Mouse (Mus musculus): ENCODE data around the gene Nxph3.

Nxph3 gene

DNA sequence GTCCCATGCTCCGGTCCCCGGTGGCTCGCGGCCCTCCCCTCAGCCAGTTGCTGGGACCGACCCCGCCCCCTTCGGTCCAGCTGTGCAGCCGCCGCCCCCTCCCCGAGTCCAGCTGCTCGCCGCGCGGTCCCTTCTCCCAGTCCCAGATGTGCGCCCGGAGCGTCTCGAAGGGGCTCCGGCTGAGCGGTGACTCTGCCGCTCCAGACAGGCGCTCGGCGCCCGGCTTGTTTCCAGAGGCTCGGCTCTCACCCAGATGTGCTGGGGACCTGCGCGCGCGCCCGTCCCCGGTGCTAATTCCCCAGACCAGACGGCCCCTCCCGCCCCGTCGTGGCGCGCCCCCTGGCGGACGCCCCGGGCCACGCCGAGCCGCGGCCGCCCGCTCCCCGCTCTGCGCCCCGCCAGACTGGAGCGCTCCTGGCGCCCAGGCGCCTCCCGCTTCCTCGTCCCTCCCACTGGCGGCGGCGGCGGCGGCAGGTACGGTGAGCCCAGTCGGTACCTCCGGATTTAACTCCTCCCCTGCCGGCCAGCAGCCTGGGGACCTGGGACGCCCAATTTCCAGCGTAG lies at the start of gene Nxph3:
TSS of gene Nxph3 (minus strand) at position 273 of the 564 bp plus-strand sequence.
- peak; percentile 35 for DNase-seq (ENCODE audit: low spot score)

DNA sequence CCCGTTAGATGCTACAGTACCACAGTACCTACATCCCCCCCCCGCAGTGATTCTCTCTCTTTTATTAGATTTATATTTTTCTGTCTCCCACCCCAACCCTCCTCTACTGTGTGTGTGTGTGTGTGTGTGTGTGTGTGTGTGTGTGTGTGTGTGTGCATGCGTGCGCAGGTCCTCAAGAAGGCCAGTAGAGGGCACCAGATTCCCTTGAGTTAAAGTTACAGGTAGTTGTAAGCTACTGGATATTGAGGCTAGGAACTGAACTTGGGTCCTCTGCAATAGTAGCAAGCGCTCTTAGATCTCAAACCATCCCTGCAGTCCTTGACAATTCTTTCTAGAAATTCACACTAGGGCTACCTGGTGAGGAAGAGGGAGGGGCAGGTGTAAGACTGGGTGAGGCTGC lies 49.5 kb upstream of the Nxph3 start:
- DNase-seq (ENCODE audit: low spot score), result no peak

DNA sequence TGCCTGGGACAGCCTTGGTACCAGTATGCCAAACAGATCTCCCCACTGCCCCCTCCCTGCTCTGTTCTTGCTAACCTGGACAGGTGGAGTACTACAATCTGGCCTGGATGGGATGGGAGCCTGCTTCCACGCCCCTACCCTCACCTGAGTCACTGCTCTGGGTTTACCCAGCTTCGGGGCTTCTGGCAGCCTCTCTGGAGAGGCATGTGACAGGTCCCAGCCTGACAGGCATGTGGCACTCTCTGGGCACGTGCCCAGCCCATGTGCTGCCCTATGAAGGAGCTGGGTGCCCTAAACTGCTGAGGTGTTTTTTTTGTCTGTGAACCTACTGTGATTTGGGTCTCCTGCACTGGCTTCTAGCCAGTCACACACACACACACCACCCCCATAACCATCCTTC lies 46.4 kb upstream of the Nxph3 start:
- no peak for DNase-seq (ENCODE audit: low spot score)

DNA sequence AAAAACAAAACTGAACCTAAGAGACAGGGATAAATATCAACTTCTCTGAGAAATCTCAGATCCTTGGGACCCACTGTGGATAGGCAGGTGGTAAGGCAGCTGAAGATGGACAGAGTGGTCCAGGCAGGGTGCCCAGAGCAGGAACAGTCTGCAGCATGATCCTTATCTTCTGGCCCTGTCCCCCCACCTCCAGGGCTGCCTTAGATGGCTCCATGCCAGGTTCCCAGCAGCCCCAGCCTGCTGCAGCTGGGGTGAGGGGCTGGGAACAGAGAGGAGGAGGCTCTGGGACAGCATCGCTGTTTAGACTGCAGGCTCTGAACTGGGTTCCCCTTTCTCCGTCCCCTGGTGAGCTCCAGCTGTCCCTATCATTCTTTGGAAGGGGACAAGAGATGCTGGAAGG lies 45.4 kb upstream of the Nxph3 start:
- DNase-seq (ENCODE audit: low spot score), result no peak

DNA sequence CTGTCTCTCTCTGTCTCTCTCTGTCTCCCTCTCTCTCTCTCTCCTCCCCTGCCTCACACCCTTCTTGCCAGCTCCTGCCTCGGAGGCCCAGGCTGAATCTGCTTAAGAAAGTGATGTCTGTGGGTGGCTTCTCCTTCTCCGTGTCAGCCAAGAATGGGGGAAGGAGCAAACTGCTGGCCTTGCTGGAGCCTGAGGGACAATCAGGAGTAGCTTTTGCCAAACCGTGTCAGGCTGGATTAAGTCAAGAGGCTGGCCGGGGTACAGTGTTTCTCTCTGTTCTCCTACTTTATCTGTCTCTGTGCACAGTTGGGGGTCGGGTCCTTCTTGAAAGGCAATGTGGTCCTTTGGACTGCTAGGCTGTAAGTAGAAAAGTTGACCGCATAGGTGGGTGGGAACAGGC lies 43.3 kb upstream of the Nxph3 start:
- DNase-seq (ENCODE audit: low spot score), result no peak

DNA sequence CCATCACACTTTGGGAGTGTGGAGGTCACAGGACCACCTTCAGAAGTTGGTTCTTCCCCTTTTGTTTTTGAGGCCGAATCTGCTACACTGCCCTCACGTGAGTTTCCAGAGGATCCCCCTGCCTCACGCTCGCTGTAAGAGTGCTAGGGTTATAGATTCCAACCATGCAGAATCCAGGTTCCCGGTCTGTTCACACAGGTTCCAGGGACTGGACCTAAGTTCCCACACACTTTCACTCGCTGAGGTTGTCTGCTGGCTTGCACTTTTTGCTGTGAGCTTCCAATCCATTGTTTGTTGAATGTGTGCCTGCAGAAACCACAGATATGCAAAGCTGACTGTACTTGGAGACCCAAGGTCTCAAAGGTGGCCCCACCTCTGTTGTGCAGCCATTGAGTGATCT lies 42.7 kb upstream of the Nxph3 start:
- DNase-seq (ENCODE audit: low spot score), result no peak

DNA sequence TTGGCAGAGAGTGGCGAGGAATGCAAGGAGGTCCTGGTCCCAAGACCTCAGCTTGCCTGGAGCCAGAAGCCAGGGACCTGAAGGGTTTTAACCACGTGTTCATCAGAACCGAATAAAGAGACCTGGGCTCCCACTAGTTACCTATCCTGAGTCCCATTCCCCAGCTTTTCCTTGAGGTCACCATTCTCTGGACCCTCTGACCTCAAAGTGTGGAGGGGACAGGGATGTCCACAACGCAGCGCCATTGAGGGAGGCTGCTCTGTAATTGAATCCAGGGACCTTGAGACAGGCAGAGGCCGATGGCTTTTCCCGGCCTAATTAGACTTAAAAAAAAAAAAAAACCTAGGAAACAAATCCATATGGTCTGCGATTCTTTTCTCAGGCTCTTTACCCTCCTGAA lies 40.9 kb upstream of the Nxph3 start:
- DNase-seq (ENCODE audit: low spot score), result no peak

DNA sequence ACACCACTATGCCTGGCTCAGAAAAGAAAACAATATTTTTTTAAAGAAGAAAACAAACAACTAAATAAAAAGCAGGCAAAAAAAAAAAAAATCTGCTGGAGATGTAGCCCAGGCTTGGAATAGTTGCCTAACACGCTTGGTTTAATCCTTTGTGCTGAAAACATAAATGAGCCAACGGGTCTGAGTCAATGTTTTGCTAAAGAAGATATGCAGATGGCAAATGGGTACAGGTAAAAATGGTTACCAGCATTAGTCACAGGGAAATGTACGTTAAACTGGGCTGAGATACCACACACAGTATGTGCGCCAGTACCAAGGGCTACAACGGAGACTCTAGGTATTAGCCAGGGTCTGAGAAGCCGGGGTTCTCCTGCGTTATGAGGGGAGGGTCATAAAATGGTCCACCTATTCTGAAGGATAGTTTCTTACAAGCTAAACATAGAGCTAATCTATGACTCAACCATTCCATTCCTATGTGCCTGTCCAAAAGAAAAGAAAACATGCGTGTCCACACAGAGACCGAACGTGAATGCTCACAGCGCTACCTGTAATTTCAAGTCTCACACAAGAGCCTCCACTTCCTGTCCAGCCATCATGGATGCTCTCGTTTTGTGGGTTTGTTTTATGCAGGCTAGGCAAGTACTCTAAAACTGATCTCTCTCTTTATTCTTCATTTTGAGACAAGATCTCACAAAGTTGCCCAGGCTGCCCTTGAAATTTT lies 36.1 kb upstream of the Nxph3 start:
- DNase-seq (ENCODE audit: low spot score), result no peak

DNA sequence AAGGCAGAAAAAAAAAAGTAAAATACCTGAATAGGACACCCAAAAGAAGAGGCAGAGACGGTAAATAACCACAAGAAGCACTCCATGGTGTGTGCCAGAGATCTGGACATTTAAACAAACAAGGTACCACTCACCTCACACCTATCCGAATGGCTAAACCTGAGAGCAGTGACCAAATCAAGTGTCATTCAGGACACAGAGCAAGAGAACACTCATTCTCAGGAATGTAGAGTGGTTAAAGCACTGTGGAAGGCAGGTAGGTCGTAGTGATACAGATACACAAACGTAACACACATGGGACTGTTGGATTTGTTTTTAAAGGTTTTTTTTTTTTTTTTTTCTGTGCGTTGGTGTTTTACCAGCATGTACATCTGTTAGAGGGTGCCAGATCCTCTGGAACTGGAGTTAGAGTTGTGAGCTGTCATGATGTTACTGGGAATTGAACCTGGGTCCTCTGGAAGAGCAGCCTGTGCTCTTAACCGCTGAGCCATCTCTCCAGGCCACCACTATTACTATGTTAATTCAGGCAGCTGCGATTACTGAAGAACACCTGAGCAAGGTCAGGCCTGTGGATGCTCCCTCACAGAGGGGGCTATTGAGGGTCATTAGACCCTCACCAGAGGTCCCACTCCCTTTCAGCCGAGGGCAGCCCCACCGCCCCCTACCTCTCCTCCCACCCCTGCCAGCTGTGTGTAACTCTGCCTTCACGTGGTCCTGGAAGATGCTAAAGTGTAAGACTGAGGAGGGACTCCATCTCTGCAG lies 31.8 kb upstream of the Nxph3 start:
- no peak for DNase-seq (ENCODE audit: low spot score)

DNA sequence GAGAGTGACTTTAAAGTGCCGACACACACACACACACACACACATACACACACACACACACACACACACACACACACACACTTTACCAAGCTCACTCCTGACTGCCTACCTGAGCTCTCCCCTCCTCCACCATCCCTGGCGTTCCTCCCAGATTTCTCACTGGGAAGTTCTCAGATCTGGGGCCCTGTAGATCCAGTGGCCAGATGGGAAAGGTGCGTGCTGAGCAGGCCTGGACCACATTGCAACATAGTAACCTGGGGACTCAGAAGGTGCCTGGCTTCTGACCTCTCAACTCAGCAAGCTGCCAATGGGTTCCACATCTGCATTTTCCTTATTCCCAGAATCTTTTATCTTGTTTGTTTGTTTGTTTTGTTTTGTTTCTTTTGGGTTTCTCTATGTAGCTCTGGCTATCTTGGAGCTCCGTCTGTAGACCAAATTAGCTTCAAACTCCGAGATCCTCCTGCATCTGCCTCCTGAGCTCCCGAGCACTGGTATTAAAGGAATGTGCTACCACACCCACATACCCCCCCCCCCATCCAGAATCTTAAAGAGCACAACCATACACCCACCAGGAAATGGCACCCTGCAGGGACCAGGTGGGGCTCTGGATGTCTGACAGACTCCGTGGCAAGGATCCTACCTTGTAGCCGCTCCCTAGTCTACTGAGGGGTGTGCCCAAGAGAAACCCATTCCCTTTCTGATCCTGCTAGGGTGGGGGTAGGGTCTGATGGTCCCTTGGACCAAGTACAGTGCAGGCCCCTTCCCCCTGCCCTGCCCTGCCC lies 30.4 kb upstream of the Nxph3 start:
- DNase-seq (ENCODE audit: low spot score), result no peak

DNA sequence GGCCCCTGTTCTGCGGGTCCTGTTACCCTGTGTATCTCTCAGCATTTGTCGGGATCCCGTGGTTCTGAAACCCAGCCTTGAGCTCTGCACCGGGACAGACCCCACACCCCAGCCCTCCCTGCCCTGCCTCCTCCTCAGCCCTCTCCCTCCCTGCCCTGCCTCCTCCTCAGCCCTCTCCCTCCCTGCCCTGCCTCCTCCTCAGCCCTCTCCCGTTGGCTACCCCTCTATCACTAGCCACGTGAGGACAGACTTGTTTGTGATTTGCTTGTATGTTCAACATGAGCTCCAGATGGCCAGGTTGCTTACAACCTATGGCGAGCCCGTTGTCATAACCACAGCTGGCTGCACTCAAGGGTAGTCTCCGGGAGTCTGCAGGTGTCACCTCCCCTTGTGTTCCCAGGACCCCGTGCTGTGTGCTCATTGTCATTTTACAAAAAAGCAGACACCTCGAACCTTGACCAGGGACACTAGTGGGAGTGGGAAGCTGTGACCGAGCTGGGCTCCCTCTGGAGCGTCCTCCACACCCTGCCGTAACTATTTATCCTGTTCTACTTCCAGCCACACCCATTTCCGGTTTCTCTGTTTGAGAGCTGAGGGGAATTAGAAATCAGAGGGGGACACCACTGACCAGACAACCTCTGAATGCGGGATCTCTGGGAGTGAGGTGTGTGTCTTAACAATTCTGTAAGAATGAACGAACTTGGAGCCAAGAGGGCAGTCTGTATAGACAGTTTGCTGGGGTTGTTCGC lies 26.4 kb upstream of the Nxph3 start:
- DNase-seq (ENCODE audit: low spot score), result no peak

DNA sequence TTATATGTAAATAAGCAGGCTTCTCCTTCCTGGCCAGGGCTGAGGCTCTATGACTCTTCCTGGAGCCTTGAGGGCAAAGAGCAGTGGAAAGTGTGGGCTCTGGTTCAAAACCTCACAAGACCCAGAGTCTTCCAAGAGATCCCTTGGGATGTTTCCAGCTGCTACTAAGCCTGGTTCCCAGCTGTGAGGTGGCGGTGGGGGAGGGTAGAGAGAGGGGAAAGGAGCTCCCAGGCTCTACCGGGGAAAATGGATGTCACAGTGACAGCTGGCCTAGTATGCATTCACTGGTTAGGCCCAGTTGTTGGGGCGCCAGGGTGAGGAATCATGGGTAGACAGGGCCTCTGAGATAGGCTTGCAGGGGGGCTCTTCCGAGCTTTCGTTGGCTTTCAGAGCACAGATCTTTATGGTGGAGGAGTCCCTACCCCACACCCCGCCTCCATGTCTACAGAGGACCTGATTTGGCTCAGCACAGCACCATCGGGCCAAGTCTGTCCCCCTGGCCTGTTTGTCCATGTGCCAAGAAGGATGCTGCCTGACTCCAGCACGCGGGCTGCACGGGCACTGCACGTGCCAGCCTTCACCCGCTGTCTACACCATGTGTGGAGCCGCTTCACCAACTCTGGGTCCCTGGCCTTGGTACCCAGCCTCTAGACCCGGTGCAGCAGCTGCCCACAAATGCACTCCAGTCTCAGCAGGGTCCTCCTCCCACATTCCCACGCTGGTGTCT lies 24.2 kb upstream of the Nxph3 start:
- DNase-seq (ENCODE audit: low spot score), result no peak

DNA sequence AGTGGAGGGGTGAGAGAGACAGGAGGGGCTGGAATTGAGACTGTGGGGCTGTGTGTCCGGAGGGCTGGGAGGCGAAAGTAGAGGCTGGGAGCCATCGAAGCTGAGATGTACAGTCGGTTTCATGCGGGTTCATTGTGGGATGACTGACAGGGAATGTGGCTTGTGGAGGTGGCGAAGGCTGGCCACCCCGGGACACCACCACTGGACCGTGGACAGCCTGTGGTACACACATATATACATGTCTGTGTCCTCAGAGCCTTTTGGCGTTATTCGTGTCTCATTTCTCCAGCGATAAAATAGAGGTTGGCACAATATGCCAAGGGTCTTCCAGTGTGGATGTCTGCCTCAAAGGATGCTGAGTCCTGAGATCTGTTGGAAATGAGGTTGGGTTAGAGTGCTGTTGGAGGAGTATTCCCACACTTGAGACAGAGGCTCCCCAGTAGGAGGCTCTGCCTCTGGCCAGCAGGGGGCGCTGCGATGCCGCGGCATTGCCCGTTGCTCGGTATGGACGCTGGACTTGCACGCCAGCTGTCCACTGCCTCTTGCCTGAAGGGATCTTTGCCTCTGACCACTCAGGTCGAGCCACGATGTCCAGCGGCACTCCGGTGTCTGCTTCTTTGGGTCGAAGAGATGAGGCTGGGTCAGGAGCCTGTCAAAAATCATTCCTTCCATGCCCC lies 19.3 kb upstream of the Nxph3 start:
- peak; percentile 50 for DNase-seq (ENCODE audit: low spot score)

DNA sequence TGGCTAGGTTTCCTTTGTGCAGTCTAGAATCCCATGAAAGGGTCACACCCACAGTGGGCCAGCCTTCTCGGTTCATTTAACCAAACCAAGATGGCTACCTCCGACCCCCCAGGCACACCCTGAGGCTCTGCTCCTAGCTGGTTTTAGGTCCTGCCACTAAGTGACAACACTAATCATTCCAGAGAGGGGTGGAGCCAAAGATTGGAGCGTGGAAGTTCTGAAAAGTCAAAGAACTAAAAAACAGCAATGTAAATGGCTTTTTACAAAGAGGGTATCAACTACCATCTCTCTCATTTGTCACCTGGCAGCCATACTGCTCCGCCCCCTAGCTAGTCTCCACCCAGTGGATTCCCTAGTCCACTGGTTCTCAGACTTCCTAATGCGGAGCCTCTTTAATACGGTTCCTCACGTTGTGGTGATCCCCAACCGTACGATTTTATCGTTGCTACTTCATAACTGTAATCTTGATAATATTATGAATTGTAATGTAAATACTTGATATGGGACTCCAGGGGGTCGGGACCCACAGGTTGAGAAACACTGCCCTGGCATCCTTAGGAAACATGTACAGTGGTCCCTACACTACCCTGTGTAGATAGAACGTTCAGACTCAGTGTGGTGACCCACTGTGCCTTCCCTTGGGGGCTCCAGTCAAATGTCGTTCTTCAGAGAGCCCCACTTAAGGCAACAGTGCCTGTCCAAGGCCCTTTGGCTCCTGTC lies 18.1 kb upstream of the Nxph3 start:
- DNase-seq (ENCODE audit: low spot score), result no peak

DNA sequence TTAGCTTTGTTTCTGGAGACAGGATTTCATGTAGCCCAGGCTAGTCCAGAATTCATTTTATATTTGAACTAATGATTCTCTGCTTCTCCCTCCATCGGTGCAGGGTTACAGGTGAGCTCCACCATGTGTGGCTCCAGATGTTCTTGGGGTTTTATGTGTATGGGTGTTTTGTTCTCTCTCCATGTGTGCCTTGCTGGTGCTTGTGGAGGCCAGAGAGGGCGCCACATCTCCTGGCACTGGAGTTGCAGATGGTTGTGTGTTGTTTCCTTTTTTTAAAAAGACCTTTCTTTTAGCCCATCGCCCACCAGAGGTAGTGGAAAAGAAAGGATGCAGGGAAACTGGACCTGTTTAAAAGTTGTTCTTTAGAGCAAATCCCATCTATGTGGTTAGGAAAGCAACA lies 13.9 kb upstream of the Nxph3 start:
- DNase-seq (ENCODE audit: low spot score), result no peak

DNA sequence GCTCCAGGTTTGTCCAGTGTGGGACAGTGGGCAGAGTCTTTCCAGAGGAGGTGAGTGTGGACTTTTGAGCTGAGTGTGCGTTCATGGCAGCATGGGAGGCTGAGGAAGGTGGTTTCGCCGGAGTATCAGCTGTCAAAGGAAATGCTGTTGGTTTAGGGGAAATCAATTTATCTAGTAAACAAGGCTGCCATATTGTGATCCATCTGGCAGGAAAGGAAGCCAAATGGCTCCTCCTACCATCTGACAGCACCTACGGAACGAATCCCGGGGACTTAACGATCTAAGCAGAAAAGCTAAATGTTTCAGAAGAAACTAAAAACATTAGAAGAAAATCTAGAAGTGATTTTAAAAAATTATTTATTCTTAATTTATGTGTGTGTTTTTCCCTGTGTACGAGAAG lies 12.9 kb upstream of the Nxph3 start:
- no peak for DNase-seq (ENCODE audit: low spot score)

DNA sequence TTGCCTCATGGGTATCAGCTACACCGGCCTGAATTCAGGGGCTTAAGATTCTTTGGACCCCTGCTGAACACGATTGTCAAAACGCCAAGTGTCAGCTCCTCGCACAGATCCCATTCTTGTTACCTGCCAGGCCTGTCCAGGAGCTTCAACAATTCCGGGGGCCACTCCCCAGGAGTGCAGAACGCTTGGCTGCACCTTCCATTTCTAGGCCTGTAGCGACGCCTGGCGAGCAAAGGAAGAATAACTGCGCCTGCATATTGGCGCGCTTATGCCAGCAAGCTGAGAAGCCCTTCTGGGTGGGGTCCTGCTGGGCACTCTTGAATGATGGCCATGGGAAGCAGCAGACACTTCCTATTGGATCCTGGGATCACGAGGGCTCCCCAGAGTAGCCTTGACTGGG lies 7.2 kb upstream of the Nxph3 start:
- peak; percentile 46 for DNase-seq (ENCODE audit: low spot score)

DNA sequence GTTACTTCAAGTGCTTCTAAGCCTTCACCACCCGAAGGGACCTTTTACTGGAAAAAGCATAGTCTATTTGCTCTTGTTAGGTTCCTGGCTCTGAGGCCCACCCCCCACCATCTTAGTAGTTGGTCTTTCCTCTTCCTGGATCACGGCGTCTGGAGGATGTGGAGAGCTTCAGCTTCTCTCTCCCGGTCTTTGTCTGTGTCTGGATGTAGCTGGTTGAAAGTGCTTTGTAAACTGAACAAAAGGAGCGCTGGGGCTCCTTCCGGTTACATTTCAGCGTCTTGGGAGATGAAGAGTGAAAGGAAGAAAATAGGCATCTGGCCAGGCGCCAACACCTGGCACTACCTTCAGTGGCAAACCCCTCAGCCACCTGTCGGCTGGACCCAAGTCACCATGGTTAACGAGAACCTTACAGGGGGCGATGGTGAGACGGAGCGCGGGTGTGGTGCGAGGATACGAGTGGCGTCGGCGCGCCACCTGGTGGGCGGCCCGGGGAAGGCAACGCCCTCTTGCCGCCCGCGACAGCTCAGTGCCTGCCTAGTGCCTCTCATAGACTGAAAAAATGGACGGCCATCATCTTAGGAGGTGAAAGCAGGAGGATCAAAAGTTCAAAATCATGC lies 6.2 kb upstream of the Nxph3 start:
- peak; percentile 74 for DNase-seq (ENCODE audit: low spot score)

DNA sequence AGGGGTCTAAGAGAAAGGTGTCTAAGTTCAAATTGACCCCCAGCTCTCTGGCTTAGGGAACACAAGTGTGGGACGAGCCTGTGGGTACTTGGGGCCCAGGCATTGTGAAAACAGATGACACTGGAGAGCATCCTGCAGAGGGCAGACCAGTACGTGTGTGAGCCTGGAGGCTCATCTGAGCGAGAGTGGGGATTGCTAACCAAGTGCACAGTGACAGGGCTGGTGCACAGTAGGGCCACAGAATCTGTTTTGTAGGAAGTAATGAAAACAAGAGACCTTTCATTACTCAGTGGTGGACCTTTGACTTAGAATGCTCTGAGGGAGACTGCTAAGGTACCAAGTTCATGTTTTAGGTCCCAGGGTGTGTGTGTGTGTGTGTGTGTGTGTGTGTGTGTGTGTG lies 5.6 kb upstream of the Nxph3 start:
- no peak for DNase-seq (ENCODE audit: low spot score)

DNA sequence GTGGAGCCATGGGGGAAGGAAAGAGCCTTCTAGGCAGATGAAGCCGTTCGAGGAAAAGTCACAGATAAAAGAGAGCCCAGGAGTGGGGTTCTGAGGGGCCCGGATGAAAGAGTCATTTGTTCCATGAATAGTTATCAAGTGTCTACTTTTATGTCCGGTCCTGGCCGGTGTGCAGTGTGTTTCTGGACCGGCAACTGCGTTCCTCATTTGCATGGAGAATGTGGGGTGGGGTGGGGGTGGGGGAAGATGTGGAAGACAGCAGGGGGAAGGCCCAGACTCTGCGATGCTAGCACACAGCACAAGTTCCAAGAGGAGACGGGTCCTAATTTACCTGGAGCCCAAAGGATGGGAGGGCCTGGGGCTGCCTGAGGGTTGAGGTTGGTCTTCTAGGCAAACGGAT lies 4.9 kb upstream of the Nxph3 start:
- no peak for DNase-seq (ENCODE audit: low spot score)
